Comparison of ENCODE assay signal across 17 mouse cellular contexts in the genomic region with DNA sequence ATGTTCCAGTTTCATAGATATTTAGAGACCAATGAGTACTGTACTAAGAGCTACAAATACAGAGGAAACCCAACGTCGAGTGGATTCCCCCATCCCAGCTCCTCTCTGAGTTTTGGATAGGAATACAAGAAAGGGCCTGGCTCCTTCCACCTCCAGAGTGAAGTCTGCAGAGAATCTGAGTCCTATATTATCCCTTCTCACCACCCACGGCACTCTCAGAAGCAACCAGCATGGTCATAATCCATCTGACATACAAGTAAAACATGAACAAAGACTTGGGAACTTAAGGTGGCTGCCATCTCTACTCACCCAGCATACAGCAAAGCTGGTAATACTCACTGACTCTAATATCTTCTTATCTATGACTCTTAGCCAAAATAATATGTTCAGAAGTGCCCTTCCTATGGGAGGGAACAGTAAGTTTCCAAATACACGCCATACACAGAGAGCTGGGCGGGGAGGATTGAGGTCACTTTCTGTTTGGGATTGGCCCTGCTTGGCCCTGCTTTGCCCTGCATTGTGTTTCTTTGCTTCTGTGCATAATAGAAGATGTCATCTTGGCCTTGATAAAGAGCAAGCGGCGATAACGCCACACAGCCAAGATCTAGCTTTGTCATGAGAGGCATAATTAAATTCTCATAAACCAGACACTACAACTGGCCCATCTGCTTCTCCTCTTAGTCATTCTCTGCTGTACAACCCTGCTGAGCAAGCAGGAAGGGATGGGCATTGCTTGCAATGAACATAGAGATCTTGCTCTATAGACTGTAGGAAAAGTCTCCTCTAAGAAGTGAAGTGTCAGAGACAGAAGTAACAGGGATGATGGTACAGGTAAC.
DNase-seq lines count a peak whose midpoint lies in the region; ATAC-seq and TF ChIP-seq lines count a peak whose summit lies in the region.
"Had no signal": no experiment of that assay in that cellular context is flagged by ENCODE, and none has a peak within 500 bp of the region (broad histone marks: within the 10 kb centered on the region; RNA-seq: fewer than 3 reads in every experiment).

No protein-coding gene starts in this region.

- 0 out of 2 replicates have a peak overlapping the region, but pooled peaks have one; percentile 42 for H3K27ac ChIP-seq in hindbrain, embryonic 15.5 days (replicated peaks)
- no peak overlapping the region for H3K27ac ChIP-seq in hindbrain, embryonic 16.5 days (ENCODE audit: low read depth, low read length)
- H3K27ac ChIP-seq in olfactory bulb, adult 2 months (ENCODE audit: insufficient read depth, low read depth, low read length), result peak overlapping the region; percentile 70
- H3K27ac ChIP-seq in limb, embryonic 10.5 days, result no peak overlapping the region
- H3K27ac ChIP-seq: kidney, postnatal 0 days; limb, embryonic 15.5 days; midbrain, embryonic 12.5 days; neural tube, embryonic 13.5 days had no signal

- H3K36me3 ChIP-seq in hindbrain, embryonic 15.5 days, result no peaks in the 10 kb centered on the region
- no peaks in the 10 kb centered on the region for H3K36me3 ChIP-seq in hindbrain, embryonic 16.5 days (ENCODE audit: control insufficient read depth, insufficient read depth, low read length)
- H3K36me3 ChIP-seq in limb, embryonic 10.5 days, result no peaks in the 10 kb centered on the region
- H3K36me3 ChIP-seq: limb, embryonic 15.5 days; midbrain, embryonic 12.5 days; neural tube, embryonic 13.5 days had no signal

- no peaks in the 10 kb centered on the region for H3K27me3 ChIP-seq in hindbrain, embryonic 15.5 days
- H3K27me3 ChIP-seq in hindbrain, embryonic 16.5 days (replicated peaks; ENCODE audit: control insufficient read depth, insufficient read depth, low read length), result no peaks in the 10 kb centered on the region
- H3K27me3 ChIP-seq in limb, embryonic 10.5 days (ENCODE audit: low read depth, poor library complexity, severe bottlenecking), result no peaks in the 10 kb centered on the region
- H3K27me3 ChIP-seq: limb, embryonic 15.5 days; midbrain, embryonic 12.5 days; neural tube, embryonic 13.5 days had no signal

- no peak for TF ChIP-seq POLR2A in olfactory bulb, adult 2 months (IDR thresholded peaks at IDR 0.05; ENCODE audit: insufficient read depth, low read depth, low read length)

- H3K4me2 ChIP-seq in hindbrain, embryonic 15.5 days, result no peak overlapping the region
- H3K4me2 ChIP-seq in hindbrain, embryonic 16.5 days (ENCODE audit: low read length), result no peak overlapping the region
- H3K4me2 ChIP-seq: limb, embryonic 15.5 days; lung, embryonic 14.5 days; midbrain, embryonic 12.5 days; neural tube, embryonic 13.5 days had no signal

- peaks cover 17% of the 10 kb centered on the region for H3K4me1 ChIP-seq in hindbrain, embryonic 15.5 days (replicated peaks)
- H3K4me1 ChIP-seq in hindbrain, embryonic 16.5 days (ENCODE audit: control insufficient read depth, insufficient read depth, low read depth, low read length), result peaks cover 10% of the 10 kb centered on the region
- H3K4me1 ChIP-seq in olfactory bulb, adult 2 months (ENCODE audit: control insufficient read depth, insufficient read depth, low read length), result peaks cover 16% of the 10 kb centered on the region
- peaks cover 11% of the 10 kb centered on the region; the same call in 1 of the 2 replicates for H3K4me1 ChIP-seq in limb, embryonic 10.5 days

- no peak overlapping the region for H3K9ac ChIP-seq in hindbrain, embryonic 15.5 days
- H3K9ac ChIP-seq in hindbrain, embryonic 16.5 days (ENCODE audit: low read depth, low read length), result no peak overlapping the region
- H3K9ac ChIP-seq: limb, embryonic 15.5 days; lung, embryonic 14.5 days; midbrain, embryonic 12.5 days; neural tube, embryonic 13.5 days had no signal

- peak; percentile 18 for DNase-seq in lung, postnatal 10 days
- DNase-seq in lung, postnatal 4 days, result no peak
- DNase-seq in brain, adult 2 months (ENCODE audit: low read depth, low spot score), result peak; percentile 79
- DNase-seq in limb, embryonic 10.5 days (ENCODE audit: low spot score), result no peak
- DNase-seq: cerebellum, postnatal 14 days; heart, adult 18-20 months; lung, embryonic 14.5 days; thymus, postnatal 25 days had no signal

- no peaks in the 10 kb centered on the region for H3K9me3 ChIP-seq in hindbrain, embryonic 15.5 days
- H3K9me3 ChIP-seq in hindbrain, embryonic 16.5 days (ENCODE audit: control insufficient read depth, low read length), result no peaks in the 10 kb centered on the region
- no peaks in the 10 kb centered on the region for H3K9me3 ChIP-seq in limb, embryonic 10.5 days (replicated peaks)
- H3K9me3 ChIP-seq: limb, embryonic 15.5 days; midbrain, embryonic 12.5 days; neural tube, embryonic 13.5 days had no signal

- H3K4me3 ChIP-seq in hindbrain, embryonic 15.5 days, result no peak overlapping the region
- H3K4me3 ChIP-seq in hindbrain, embryonic 16.5 days (ENCODE audit: low read length), result no peak overlapping the region
- no peak overlapping the region for H3K4me3 ChIP-seq in olfactory bulb, adult 2 months (ENCODE audit: insufficient read depth, low read depth, low read length)
- H3K4me3 ChIP-seq in limb, embryonic 10.5 days, result no peak overlapping the region
- H3K4me3 ChIP-seq: erythroblast, embryonic 14.5 days; limb, embryonic 15.5 days; midbrain, embryonic 12.5 days; neural tube, embryonic 13.5 days had no signal

- no peak for TF ChIP-seq CTCF in olfactory bulb, adult 2 months (IDR thresholded peaks at IDR 0.05; ENCODE audit: insufficient read depth, low read depth, low read length)

- peak; percentile 15; the same call in 1 of the 2 replicates for ATAC-seq in hindbrain, embryonic 15.5 days (ENCODE audit: low FRiP score, low read depth)
- no peak for ATAC-seq in hindbrain, embryonic 16.5 days
- ATAC-seq: CD4-positive, CD25-positive, alpha-beta regulatory T cell, adult 4 months had no signal

- WGBS in hindbrain, embryonic 15.5 days, result 65% methylated on average over 8 of the region's 8 CpGs
- 64% methylated on average over 8 of the region's 8 CpGs for WGBS in hindbrain, embryonic 16.5 days
- WGBS in olfactory bulb, adult 2 months, result 55% methylated on average over 8 of the region's 8 CpGs
- WGBS in limb, embryonic 10.5 days, result 92% methylated on average over 8 of the region's 8 CpGs

Comparison
In these comparisons a context has a peak if more than half of its experiments do, and no peak if none do; other contexts are left out.
1. H3K27ac ChIP-seq: peak in hindbrain, embryonic 15.5 days (single experiment) and olfactory bulb, adult 2 months (single experiment); none in hindbrain, embryonic 16.5 days (single experiment) and limb, embryonic 10.5 days (single experiment).
2. DNase-seq: peak in lung, postnatal 10 days (single experiment) and brain, adult 2 months (single experiment); none in lung, postnatal 4 days (0 of 2) and limb, embryonic 10.5 days (single experiment).